Mouse (Mus musculus): ENCODE measurements around the gene Scel. TPM values are rescaled to one million over a fixed set of nuclear protein-coding genes. Genes with fewer than 3 reads are reported as not detected.

Gene Scel
- polyA plus RNA-seq, 1 experiment from 2014 or later, result 1.7 TPM

Small RNAs within 50 kb of the gene (microRNA-seq; reads per million reads assigned to microRNA genes)
- gene Gm22877, result not detected

Other genes starting within 250 kb of the Scel start
- 23.0 and 25.8 TPM in 2 replicates for gene Mycbp2, start 166.5 kb upstream of the Scel start, polyA plus RNA-seq (2015; fragmentation: Nextera tagmentation; extraction: Ambion mirVana)
- 1.5 and 1.6 TPM in 2 replicates for gene Slain1, start 136.9 kb downstream of the Scel start, polyA plus RNA-seq (2015; fragmentation: Nextera tagmentation; extraction: Ambion mirVana)

Measured in limb, embryonic 13.5 days (tissue).